In the genomic region with DNA sequence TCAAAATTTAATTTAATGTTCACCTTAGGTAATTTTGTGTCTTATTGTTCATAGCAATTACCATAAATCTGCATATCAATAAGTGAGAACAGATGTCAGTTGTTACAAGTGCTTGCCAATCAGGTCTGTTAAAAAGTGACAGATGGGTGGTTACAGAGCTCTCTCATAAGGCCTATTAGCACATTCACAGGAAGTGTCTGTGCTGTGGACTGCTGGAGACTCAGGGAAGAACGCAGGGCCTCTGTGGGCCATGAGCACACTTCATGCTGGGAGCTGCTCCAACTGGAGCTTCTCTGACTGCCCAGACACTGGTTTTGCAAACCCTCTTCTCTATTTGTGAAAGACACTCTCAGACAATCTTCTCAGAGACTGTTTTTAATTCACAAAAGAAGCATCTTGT, we compare ENCODE assay signal across 10 mouse cellular contexts.
DNase-seq lines count a peak whose midpoint lies in the region; ATAC-seq lines count a peak whose summit lies in the region.
"Had no signal": no experiment of that assay in that cellular context is flagged by ENCODE, and none has a peak within 500 bp of the region (broad histone marks: within the 10 kb centered on the region; RNA-seq: fewer than 3 reads in every experiment).

No protein-coding gene starts in this region.

- H3K27ac ChIP-seq in neural tube, embryonic 11.5 days (ENCODE audit: low read depth, low read length), result no peak overlapping the region
- peak overlapping the region; percentile 61; the same call in 1 of the 2 replicates for H3K27ac ChIP-seq in forebrain, embryonic 11.5 days (ENCODE audit: low read depth, low read length)
- H3K27ac ChIP-seq: heart, embryonic 13.5 days; macrophage had no signal

- no peaks in the 10 kb centered on the region for H3K9me3 ChIP-seq in neural tube, embryonic 11.5 days (ENCODE audit: control insufficient read depth, low read length)
- no peaks in the 10 kb centered on the region for H3K9me3 ChIP-seq in forebrain, embryonic 11.5 days (ENCODE audit: control insufficient read depth, low read length)
- H3K9me3 ChIP-seq: heart, embryonic 13.5 days had no signal

- no peak overlapping the region for H3K4me3 ChIP-seq in neural tube, embryonic 11.5 days (ENCODE audit: low read depth, low read length)
- no peak overlapping the region for H3K4me3 ChIP-seq in forebrain, embryonic 11.5 days (ENCODE audit: low read depth, low read length)
- H3K4me3 ChIP-seq: heart, embryonic 13.5 days had no signal

- peak; percentile 75; the same call in 1 of the 2 replicates for ATAC-seq in neural tube, embryonic 11.5 days (ENCODE audit: insufficient read depth, low FRiP score, low TSS enrichment)
- peak; percentile 92 for ATAC-seq in forebrain, embryonic 11.5 days (replicated peaks; ENCODE audit: low FRiP score)
- ATAC-seq in erythroblast, adult 5-6 weeks (replicated peaks; ENCODE audit: low FRiP score, poor library complexity, severe bottlenecking), result no peak

- H3K36me3 ChIP-seq in neural tube, embryonic 11.5 days (ENCODE audit: control insufficient read depth, insufficient read depth, low read length), result no peaks in the 10 kb centered on the region
- H3K36me3 ChIP-seq in forebrain, embryonic 11.5 days (ENCODE audit: control insufficient read depth, insufficient read depth, low read length), result no peaks in the 10 kb centered on the region

- H3K27me3 ChIP-seq in neural tube, embryonic 11.5 days (ENCODE audit: control insufficient read depth, insufficient read depth, low read length), result no peaks in the 10 kb centered on the region
- no peaks in the 10 kb centered on the region for H3K27me3 ChIP-seq in forebrain, embryonic 11.5 days (ENCODE audit: control insufficient read depth, insufficient read depth, low read length)
- H3K27me3 ChIP-seq: heart, embryonic 13.5 days had no signal

- no peak for DNase-seq in neural tube, embryonic 11.5 days (ENCODE audit: low spot score)
- DNase-seq in neural tube, embryonic 10.5 days (ENCODE audit: extremely low spot score, low spot score), result no peak
- DNase-seq in forebrain, embryonic 11.5 days (ENCODE audit: low spot score), result no peak
- peak; percentile 33 to 54 for DNase-seq in layer of hippocampus, postnatal 10 days (ENCODE audit: low spot score in 2 of 2)
- DNase-seq in skeletal muscle tissue, adult 2 months (ENCODE audit: low read depth, low spot score), result peak; percentile 14
- no peak for DNase-seq in thymus, postnatal 14 days
- no peak for DNase-seq in testis, postnatal 14 days (ENCODE audit: low spot score)

- H3K4me1 ChIP-seq in neural tube, embryonic 11.5 days (ENCODE audit: control insufficient read depth, insufficient read depth, low read length), result peaks cover 6% of the 10 kb centered on the region; the same call in 1 of the 2 replicates
- peaks cover 4% of the 10 kb centered on the region for H3K4me1 ChIP-seq in forebrain, embryonic 11.5 days (replicated peaks; ENCODE audit: control insufficient read depth, insufficient read depth, low read length)

- WGBS in neural tube, embryonic 11.5 days, result 15% methylated on average over 1 of the region's 1 CpGs
- WGBS in forebrain, embryonic 11.5 days, result 16% methylated on average over 1 of the region's 1 CpGs

- no peak overlapping the region for H3K4me2 ChIP-seq in neural tube, embryonic 11.5 days (ENCODE audit: low read depth)
- no peak overlapping the region for H3K4me2 ChIP-seq in forebrain, embryonic 11.5 days (ENCODE audit: low read depth, low read length, severe bottlenecking)
- H3K4me2 ChIP-seq: heart, embryonic 13.5 days had no signal

- H3K9ac ChIP-seq in neural tube, embryonic 11.5 days (ENCODE audit: low read length), result no peak overlapping the region
- H3K9ac ChIP-seq in forebrain, embryonic 11.5 days (ENCODE audit: low read length), result no peak overlapping the region
- H3K9ac ChIP-seq: heart, embryonic 13.5 days had no signal

Comparison
In these comparisons a context has a peak if more than half of its experiments do, and no peak if none do; other contexts are left out.
1. DNase-seq: peak in layer of hippocampus, postnatal 10 days (2 of 2) and skeletal muscle tissue, adult 2 months (single experiment); none in neural tube, embryonic 11.5 days (single experiment), neural tube, embryonic 10.5 days (single experiment), forebrain, embryonic 11.5 days (single experiment), thymus, postnatal 14 days (single experiment) and testis, postnatal 14 days (single experiment).